Mouse (Mus musculus) embryo, embryonic 10 days (tissue): ENCODE results near the gene Robo1.

Experiments
- DNase-seq: peaks from one replicate; pipeline ENCODE4 v3.0.0-alpha.2; 2015; ENCODE audit warnings: low spot score

The Robo1 gene

DNA sequence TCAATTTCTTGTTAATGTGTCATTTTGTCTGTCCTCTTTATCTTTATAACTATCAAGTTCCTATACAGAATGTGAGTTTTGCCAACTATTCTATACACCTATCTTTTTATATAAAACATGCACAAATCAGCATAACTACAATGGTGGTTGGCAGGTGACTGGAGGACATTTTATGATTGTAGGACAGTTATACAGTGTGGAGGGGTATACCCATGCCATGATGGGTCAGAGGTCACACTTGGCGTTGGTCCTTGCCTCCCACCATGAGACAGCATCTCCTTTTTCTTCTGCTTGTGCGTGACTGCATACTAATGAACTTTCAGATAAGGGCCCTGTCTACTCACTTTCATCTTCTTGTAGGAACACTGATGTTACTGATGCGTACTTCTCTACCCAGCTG lies 427.5 kb downstream of the Robo1 start:
- no peak for DNase-seq

GRCm38 (mm10) chr16:72737154-72737553 lies 429.0 kb downstream of the Robo1 start:
- no peak for DNase-seq

DNA sequence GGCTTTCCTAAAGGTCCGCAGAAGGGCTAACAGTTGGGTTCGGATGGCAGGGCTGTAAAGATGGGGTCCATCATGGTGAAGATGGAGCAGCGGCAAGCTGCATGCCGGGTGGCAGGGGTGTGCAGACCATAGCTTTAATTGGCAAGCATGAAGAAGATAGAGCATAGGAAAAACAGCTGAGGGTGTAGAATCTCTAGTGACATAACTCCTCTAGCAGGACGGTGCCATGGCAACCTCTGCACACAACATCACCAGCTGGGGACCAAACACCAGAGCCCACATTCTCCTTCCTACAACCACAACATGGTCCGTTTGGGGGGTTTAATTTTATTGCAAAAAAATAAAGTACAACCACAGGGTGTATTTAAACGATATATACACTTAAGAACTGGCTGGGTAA lies 432.1 kb downstream of the Robo1 start:
- no peak for DNase-seq

GRCm38 (mm10) chr16:72747696-72748095 lies 439.6 kb downstream of the Robo1 start:
- DNase-seq, result no peak

DNA sequence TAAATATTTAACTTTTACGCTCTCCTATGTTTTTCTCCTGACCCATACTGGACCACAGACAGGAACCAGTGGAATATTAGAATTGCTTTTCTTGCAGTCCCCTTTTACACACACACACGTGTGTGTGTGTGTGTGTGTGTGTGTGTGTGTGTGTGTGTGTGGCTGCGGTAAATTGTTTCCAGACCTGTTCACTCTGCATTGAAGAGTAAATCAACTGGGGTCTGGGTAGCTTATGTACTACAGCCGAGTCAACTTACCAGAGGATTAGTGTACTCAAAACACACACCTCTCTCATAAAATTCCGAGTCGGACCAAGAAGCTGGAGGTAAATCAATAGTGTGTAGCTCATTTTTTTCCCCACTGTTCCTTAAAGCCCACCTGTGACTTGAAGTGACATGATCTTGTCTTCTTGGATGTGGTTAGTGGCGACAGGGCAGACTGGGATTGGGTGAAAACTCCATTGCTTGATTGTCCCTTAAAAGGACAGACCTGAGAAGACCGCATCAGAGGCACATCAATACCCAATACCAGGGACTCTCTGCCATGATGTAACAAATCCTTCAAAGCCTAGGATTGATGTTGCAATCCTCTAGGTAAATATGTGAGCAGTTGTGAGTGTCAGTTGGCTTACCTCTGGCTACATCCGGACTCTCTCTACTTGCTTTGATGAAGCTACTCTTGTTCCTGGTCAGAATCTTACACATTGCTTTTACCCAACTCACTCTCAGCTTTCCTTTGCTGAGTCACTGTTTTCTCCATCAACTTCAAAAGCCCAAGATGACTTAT lies 457.2 kb downstream of the Robo1 start:
- DNase-seq, result no peak

DNA sequence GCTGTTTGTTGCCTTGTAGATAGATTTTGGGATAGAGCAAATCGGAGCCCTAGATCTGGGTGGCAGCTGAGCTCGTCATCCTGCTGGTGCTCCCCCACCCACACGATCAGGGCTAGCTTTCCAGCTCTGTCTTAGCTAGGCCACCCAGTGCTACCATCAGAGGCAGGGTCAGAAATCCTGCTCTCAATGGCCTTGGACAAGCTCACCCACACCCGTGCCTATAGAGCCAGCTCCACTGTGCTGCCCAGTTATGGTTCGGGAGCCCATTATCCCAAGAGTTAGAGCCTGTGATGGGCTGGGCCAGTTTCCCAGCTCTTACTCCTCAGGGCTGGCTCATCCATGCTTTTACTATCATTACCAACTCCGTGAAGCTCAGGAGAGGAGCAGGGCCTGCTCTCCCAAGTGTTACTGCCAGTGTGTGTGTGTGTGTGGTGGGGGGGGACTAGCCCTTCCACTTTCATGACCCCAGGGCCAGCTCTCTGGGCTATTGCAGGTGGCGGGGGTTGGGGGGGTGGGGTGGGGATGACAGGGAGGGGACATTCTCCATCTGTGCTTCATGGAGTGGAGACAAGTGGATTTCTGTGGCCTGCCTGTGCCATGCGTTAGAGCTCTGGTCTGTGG lies 461.2 kb downstream of the Robo1 start:
- no peak for DNase-seq

- DNase-seq, result no peak
Observed at GRCm38 (mm10) chr16:72772348-72772747, 464.2 kb downstream of the Robo1 start.

DNA sequence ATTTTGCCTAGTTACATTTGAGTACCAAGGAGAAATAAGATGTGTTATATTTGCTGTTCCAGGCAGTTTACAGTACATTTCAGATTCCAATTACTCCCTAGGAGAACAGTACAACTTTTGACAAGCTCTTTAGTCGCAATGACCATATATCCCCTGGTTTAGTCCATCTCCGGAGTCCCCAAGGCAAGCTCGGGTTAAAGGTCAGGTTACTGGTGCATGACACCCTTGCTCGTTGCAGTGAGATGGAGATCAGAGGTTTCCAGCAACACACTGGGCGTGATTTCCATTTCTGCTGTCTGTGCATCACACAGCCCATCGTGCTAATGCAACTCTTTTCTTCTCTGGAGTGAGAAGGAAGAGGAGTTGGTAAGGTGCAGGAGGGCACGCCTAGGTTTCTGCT lies 464.9 kb downstream of the Robo1 start:
- DNase-seq, result peak; percentile 72

DNA sequence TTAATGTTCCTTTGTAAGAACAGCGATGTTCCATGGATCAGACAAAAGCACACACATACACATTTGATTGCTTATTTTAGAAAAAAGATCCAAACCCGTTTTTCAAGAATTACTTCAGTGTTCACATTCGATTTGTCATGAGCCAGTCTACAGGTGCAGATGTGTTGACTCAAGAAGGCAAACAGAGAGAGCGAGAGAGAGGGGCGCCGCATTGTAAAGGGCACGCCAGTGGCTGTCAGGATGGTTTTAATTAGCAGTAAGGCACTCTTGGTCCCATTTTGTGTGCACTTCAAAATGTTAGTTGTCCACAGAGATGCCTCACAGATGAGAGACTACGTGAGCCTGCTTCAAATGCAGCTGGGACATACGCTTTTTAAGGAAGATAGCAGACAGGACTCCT lies 470.4 kb downstream of the Robo1 start:
- DNase-seq, result peak; percentile 57

DNA sequence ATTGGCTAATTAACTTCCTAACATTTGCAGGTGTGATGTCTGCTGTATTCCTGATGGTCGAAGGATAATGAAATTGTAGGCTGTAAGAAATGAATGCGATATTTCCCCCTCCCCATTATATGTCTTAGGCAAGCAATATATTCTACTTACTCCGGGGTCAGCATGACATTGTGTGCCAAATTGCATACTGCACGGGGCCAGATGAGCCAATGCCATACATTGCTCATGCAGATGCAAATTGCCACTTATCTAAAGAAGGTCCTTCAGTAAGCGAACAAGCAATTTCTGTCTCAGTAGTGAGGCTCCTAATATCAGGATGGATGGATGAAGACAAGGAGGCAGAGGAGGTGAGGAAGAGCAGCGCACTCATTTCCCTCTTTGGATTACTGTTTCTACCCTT lies 474.1 kb downstream of the Robo1 start:
- DNase-seq, result no peak

- DNase-seq, result no peak
Observed at GRCm38 (mm10) chr16:72786079-72786478, 478.0 kb downstream of the Robo1 start.

GRCm38 (mm10) chr16:72786636-72787035 lies 478.5 kb downstream of the Robo1 start:
- no peak for DNase-seq

GRCm38 (mm10) chr16:72788017-72788416 lies 479.9 kb downstream of the Robo1 start:
- peak; percentile 75 for DNase-seq

- no peak for DNase-seq
Observed at GRCm38 (mm10) chr16:72791181-72791705, 483.1 kb downstream of the Robo1 start.

DNA sequence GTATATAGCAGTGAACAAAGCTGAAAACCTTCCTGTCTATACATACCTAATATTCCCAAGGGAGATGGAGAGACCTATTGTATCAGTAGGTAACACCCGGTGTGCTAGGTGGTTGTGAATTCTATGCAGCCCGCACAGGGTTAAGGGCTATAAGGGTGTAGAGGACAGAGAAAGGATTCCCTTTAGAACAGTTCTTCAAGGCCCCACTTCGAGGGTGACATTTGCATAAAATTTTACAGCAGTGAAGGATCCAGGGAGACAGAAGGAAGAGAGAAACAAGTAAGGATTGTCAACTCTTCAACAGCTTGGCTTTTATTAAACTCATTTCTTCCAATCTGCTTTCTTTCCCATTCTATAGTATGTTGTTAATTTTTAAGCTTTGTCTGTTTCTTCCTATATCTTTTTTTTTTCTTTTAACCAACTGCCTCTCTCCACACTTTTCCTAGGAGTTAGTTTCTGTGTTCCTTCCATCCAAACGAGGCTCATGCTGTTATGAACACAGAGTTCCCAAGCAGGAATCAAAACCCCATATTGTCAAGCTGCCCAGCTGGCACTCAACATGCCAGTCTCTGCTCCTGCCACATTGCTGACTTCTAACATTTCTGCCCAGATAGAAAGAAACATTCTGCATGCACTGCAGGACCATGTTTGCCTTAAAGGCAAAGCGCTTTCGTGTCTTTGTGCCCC lies 486.7 kb downstream of the Robo1 start:
- DNase-seq, result no peak

DNA sequence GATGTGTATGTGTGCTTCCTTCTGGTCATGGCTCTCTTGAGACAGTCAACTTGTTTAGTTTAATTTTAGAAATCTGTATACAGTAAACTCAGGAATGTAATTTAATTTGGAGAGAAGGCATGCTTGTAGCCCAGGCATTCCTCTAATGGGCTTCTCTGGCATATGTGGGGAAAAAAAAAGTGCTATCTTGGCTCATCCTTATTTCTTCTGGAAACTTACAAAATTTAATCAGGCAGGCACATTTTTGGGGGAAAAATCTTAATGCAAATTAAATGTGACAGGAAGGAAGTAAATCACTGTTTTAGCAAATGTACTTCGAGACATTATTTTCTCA lies 487.2 kb downstream of the Robo1 start:
- no peak for DNase-seq

- no peak for DNase-seq
Observed at GRCm38 (mm10) chr16:72798405-72798949, 490.4 kb downstream of the Robo1 start.

DNA sequence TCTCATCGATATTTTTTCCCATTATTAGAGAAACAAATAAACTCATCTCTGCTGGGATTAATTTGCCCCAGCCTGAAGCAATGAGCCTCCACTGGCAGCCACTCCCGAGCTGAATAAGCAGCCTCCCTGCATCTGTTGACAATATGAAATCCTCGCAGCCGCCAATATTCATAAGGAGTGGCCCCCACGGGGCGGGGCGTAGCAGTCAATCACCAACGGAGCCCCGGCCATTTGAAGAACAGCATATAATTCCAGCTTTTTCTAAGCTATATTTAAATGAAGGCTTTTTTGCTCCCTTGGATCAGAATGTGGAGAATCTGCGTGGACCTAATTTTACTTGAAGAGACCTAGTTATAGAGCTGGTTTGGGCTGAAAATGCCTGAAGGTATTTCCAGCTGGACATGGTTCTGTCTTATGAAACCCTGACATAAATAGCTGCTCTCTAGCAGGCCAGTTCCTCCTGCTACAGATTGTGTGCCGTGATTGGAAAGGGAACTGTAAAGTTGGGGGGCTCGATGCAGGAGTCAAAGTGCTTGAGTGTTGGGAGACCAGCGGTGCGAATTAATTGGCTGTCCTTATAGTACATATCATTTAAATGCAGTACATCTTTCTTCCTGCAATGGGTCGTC lies 492.1 kb downstream of the Robo1 start:
- DNase-seq, result no peak

- no peak for DNase-seq
Observed at GRCm38 (mm10) chr16:72800788-72801187, 492.7 kb downstream of the Robo1 start.

DNA sequence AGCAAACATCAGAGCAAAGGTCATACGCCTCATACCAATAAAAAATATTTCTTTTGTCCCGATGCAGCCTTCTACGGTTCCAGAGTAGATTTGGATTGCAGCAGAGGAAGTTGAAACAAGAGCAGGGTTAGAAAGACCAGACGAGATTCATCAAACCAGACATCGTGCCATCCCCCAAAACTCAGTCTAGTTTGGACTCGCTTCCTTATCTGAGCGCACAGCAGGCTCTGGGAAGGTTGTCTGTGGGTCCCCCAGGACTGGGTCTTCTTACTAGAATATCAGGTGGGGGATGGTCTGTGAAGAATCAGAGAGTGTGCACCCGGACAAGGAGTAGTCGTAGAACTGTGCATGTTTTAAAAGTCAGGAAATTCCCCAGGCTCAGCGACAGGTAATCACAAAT lies 500.2 kb downstream of the Robo1 start:
- peak; percentile 50 for DNase-seq

DNA sequence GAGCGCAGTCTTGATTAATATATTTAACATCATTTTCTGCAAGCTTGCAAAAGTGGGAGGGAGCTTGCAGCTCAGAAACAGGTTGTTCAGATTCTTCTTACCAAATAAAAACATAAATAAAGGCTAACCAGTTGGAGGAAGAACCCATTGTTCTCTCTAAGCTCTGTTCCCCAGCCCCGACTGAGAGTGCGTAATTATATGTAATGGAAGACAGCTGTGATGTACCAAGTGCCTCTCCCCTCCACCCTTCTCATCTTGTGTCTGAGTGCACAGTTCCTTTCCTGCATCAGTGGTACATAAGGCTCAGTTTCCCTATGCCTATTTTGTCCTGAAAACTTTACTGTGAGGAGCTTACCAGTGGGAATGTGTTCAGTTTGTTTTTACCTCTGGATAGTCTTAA lies 502.8 kb downstream of the Robo1 start:
- DNase-seq, result peak; percentile 69

DNA sequence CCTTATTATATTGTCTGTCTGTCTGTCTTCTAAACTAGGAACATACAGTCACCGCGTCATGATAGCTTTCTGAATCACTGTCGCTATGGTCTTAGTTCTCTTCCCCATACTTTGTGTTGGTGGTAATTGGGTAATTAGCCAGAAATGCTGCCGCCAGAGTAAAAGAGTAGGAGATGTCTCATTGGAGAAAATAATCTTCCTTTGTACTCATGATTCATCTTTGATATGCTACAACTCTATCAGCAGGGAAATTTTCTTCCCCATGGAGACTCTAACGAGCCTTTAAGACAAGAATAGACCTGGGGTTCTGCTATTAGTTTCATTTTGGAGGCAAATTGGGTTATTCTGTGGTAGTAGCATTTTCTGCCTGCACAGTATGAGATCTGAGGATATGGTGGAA lies 503.4 kb downstream of the Robo1 start:
- DNase-seq, result no peak
